Mouse (Mus musculus): ENCODE results near the gene Cd8b1.

DNA sequence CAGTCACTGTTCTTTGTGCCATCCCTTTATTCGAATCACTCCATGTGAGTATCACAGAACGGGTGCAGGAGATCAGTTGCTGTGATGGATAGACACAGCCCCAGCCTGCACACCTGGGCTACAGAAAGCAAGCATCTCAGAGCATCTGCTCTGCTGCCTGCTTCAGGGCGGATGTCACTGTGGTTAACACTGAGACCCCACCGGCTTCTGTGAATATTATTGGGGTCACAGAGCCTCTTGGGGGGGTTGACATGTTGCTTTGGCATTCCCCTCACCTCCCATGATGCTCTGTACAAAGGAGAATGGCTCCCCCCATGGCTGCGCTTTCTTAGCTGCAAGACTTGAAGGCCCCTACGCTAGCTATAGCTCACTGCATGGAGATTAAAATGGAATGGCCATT, 46.8 kb downstream of the Cd8b1 start:
- TF ChIP-seq CTCF (IDR thresholded peaks at IDR 0.05; ENCODE audit: low read depth, low read length) (no peak), POLR2A (IDR thresholded peaks at IDR 0.05; ENCODE audit: extremely low read depth, insufficient read depth, low read length) (no peak)

Data from liver, adult 2 months (tissue).